Mouse (Mus musculus) MEL (cell line): Measurements from ENCODE around the gene Scrn3.

Experiments
- CHD1 ChIP-seq: IDR thresholded peaks from 2 replicates; pipeline ENCODE4 v1.6.1; 2012; ENCODE audit warnings: low read depth, mild to moderate bottlenecking, inconsistent platforms, low read length, improper control_type of control experiment
- CTCF ChIP-seq, 3 experiments: IDR thresholded peaks in 2 of 3; conservative IDR thresholded peaks in 1 of 3; 2 replicates each; pipeline ENCODE4 v1.5.1; 2011 to 2012; ENCODE audit warnings: low read length in 3 of 3, low read depth in 2 of 3, mild to moderate bottlenecking in 2 of 3, improper control_type of control experiment in 1 of 3, inconsistent platforms in 1 of 3, mixed read lengths in 1 of 3, moderate library complexity in 1 of 3; ENCODE audit not compliant: control insufficient read depth in 1 of 3, insufficient read depth in 1 of 3, poor library complexity in 1 of 3, severe bottlenecking in 1 of 3
- EP300 ChIP-seq, 2 experiments: IDR thresholded peaks; 2 replicates each; pipeline ENCODE4 v1.6.1; 2011; ENCODE audit warnings: improper control_type of control experiment in 2 of 2, low read length in 2 of 2, low read depth in 1 of 2, mild to moderate bottlenecking in 1 of 2
- JUND ChIP-seq: IDR thresholded peaks from 2 replicates; pipeline ENCODE4 v1.6.1; 2011; ENCODE audit warnings: low read depth, mild to moderate bottlenecking, improper control_type of control experiment, low read length
- POLR2A ChIP-seq, 2 experiments: IDR thresholded peaks; 2 replicates each; pipeline ENCODE4 v1.6.1; 2011 to 2012; ENCODE audit warnings: low read length in 2 of 2, mild to moderate bottlenecking in 2 of 2, control low read depth in 1 of 2, improper control_type of control experiment in 1 of 2, low read depth in 1 of 2, moderate library complexity in 1 of 2; ENCODE audit not compliant: control insufficient read depth in 1 of 2, insufficient read depth in 1 of 2, poor library complexity in 1 of 2
- POLR2AphosphoS2 ChIP-seq: IDR thresholded peaks from 2 replicates; pipeline ENCODE4 v1.6.1; 2011; ENCODE audit warnings: low read length, improper control_type of control experiment
- ZNF384 ChIP-seq: IDR thresholded peaks from 2 replicates; pipeline ENCODE4 v1.6.1; 2012; ENCODE audit warnings: low read depth, mild to moderate bottlenecking, inconsistent platforms, low read length, improper control_type of control experiment

GRCm38 (mm10) chr2:73319218-73319617 is 6.8 kb downstream of the Scrn3 start:
- no peak for TF ChIP-seq ZNF384
- no peak for TF ChIP-seq CHD1
- TF ChIP-seq JUND: no peak
- TF ChIP-seq CTCF (IDR thresholded peaks at IDR 0.05 in 2 of 3, conservative IDR thresholded peaks at IDR 0.05 in 1 of 3; ENCODE audit: control insufficient read depth in 1 of 3, insufficient read depth in 1 of 3, low read depth in 2 of 3, low read length in 3 of 3, poor library complexity in 1 of 3, severe bottlenecking in 1 of 3): no peak
- TF ChIP-seq POLR2A (IDR thresholded peaks at IDR 0.05; ENCODE audit: control insufficient read depth in 1 of 2, insufficient read depth in 1 of 2, low read depth in 1 of 2, low read length in 2 of 2, poor library complexity in 1 of 2): no peak
- no peak for TF ChIP-seq POLR2AphosphoS2
- no peak for TF ChIP-seq EP300 (IDR thresholded peaks at IDR 0.05; ENCODE audit: low read depth in 1 of 2, low read length in 2 of 2)
